Mouse (Mus musculus) ES-Bruce4 (cell line): Measurements from ENCODE around the gene Pdha1. TPM values are rescaled to one million over a fixed set of nuclear protein-coding genes. Genes with fewer than 3 reads are reported as not detected.
A peak's percentile ranks its signal among the peaks of the same experiment; 100 is the strongest.

Source experiments
- H3K27ac ChIP-seq: 2 replicates; pipeline ENCODE4 v1.5.1; 2012; ENCODE audit warnings: low read length, inconsistent platforms; ENCODE audit not compliant: insufficient read depth
- H3K27me3 ChIP-seq: 2 replicates; pipeline ENCODE4 v1.6.1; 2012; ENCODE audit warnings: mild to moderate bottlenecking, low read length, inconsistent platforms; ENCODE audit not compliant: control insufficient read depth, poor library complexity, insufficient read depth, severe bottlenecking
- H3K36me3 ChIP-seq: 2 replicates; pipeline ENCODE4 v1.6.1; 2012; ENCODE audit warnings: inconsistent platforms, mild to moderate bottlenecking, low read length, moderate library complexity; ENCODE audit not compliant: control insufficient read depth, poor library complexity, insufficient read depth, severe bottlenecking
- H3K4me1 ChIP-seq: one replicate; pipeline ENCODE4 v1.8.1; 2011; ENCODE audit warnings: low read length; ENCODE audit not compliant: control insufficient read depth, insufficient read depth
- H3K4me3 ChIP-seq: 2 replicates; pipeline ENCODE4 v1.5.1; 2011; ENCODE audit warnings: low read depth, mild to moderate bottlenecking, low read length
- H3K9ac ChIP-seq: 2 replicates; pipeline ENCODE4 v1.6.1; 2012; ENCODE audit warnings: low read depth, mild to moderate bottlenecking, inconsistent platforms; ENCODE audit not compliant: poor library complexity, severe bottlenecking
- H3K9me3 ChIP-seq: replicated peaks from 2 replicates; pipeline ENCODE4 v1.6.1; 2012; ENCODE audit warnings: mild to moderate bottlenecking, low read length, inconsistent platforms; ENCODE audit not compliant: control insufficient read depth, poor library complexity, insufficient read depth, severe bottlenecking
- CTCF ChIP-seq: IDR thresholded peaks from one replicate; pipeline ENCODE4 v1.8.1; 2011; ENCODE audit warnings: low read depth, low read length
- EP300 ChIP-seq: IDR thresholded peaks from 2 replicates; pipeline ENCODE4 v1.6.1; 2011; ENCODE audit warnings: low read depth, low read length; ENCODE audit not compliant: insufficient read depth
- POLR2A ChIP-seq: IDR thresholded peaks from one replicate; pipeline ENCODE4 v1.8.1; 2011; ENCODE audit warnings: low read length; ENCODE audit not compliant: insufficient read depth
- polyA plus RNA-seq: library from polyadenylated mRNA; stranded (reverse); fragments of >200 nt; gene quantifications from 2 replicates; pipeline ENCODE4 v1.2.4, GENCODE M21; 2011; ENCODE audit warnings: low read depth; ENCODE audit not compliant: missing spikeins, insufficient read depth, insufficient read length

Pdha1 gene
- 257 and 258 TPM in 2 replicates for polyA plus RNA-seq

- Histone ChIP-seq H3K4me3 (peak within 1 kb of the TSS; percentile 88), H3K27ac (peak within 1 kb of the TSS; percentile 90), H3K27me3 (no peaks in the 10 kb centered on the region), H3K36me3 (no peaks in the 10 kb centered on the region), H3K4me1 (no peaks in the 10 kb centered on the region), H3K9me3 (no peaks in the 10 kb centered on the region), H3K9ac (peak within 1 kb of the TSS; percentile 77)
- TF ChIP-seq POLR2A (no peak), CTCF (no peak), EP300 (no peak)
Observed at GRCm38 (mm10) chrX:160137861-160138717, at the start of gene Pdha1. Pdha1 (minus strand) TSS chrX:160138413.

- no peak overlapping the region for H3K4me3 ChIP-seq
- no peaks in the 10 kb centered on the region for H3K4me1 ChIP-seq
- no peak overlapping the region for H3K9ac ChIP-seq
- TF ChIP-seq EP300, result no peak
- TF ChIP-seq POLR2A, result no peak
- TF ChIP-seq CTCF, result peak; percentile 21
- no peaks in the 10 kb centered on the region for H3K9me3 ChIP-seq
- H3K27ac ChIP-seq, result no peak overlapping the region
- H3K27me3 ChIP-seq, result no peaks in the 10 kb centered on the region
- no peaks in the 10 kb centered on the region for H3K36me3 ChIP-seq
Observed at GRCm38 (mm10) chrX:160179032-160179431, 40.8 kb upstream of the Pdha1 start.

- Histone ChIP-seq H3K27me3 (no peaks in the 10 kb centered on the region), H3K36me3 (no peaks in the 10 kb centered on the region), H3K9me3 (no peaks in the 10 kb centered on the region), H3K9ac (no peak overlapping the region), H3K27ac (no peak overlapping the region), H3K4me1 (no peaks in the 10 kb centered on the region), H3K4me3 (no peak overlapping the region)
- no peak for TF ChIP-seq POLR2A
- TF ChIP-seq CTCF, result no peak
- TF ChIP-seq EP300, result no peak
Observed at GRCm38 (mm10) chrX:160170150-160170549, 31.9 kb upstream of the Pdha1 start.

GRCm38 (mm10) chrX:160166246-160166985, 28.2 kb upstream of the Pdha1 start:
- H3K27ac ChIP-seq, result no peak overlapping the region
- H3K4me1 ChIP-seq, result no peaks in the 10 kb centered on the region
- no peaks in the 10 kb centered on the region for H3K9me3 ChIP-seq
- no peak overlapping the region for H3K4me3 ChIP-seq
- no peaks in the 10 kb centered on the region for H3K36me3 ChIP-seq
- H3K9ac ChIP-seq, result no peak overlapping the region
- TF ChIP-seq CTCF (no peak), POLR2A (no peak), EP300 (no peak)
- H3K27me3 ChIP-seq, result no peaks in the 10 kb centered on the region

GRCm38 (mm10) chrX:160164259-160164658, 26.0 kb upstream of the Pdha1 start:
- Histone ChIP-seq H3K36me3 (no peaks in the 10 kb centered on the region), H3K27ac (no peak overlapping the region), H3K4me3 (no peak overlapping the region), H3K4me1 (no peaks in the 10 kb centered on the region), H3K9ac (no peak overlapping the region), H3K27me3 (no peaks in the 10 kb centered on the region), H3K9me3 (no peaks in the 10 kb centered on the region)
- no peak for TF ChIP-seq EP300
- no peak for TF ChIP-seq POLR2A
- TF ChIP-seq CTCF, result no peak
